Mouse (Mus musculus): Measurements from ENCODE around the gene Gm4131. TPM values are rescaled to one million over a fixed set of nuclear protein-coding genes. Genes with fewer than 3 reads are reported as not detected.

Gm4131 gene
- polyA plus RNA-seq, 1 experiment = not detected

GRCm38 (mm10) chr14:62453276-62453675 is 113.4 kb downstream of the Gm4131 start:
- TF ChIP-seq POLR2A (IDR thresholded peaks at IDR 0.05; ENCODE audit: borderline replicate concordance, control insufficient read depth, low read depth, low read length) = no peak
- no peak for TF ChIP-seq CTCF (IDR thresholded peaks at IDR 0.05; ENCODE audit: control insufficient read depth, insufficient read depth, low read length)

GRCm38 (mm10) chr14:62450706-62451105 is 116.0 kb downstream of the Gm4131 start:
- 84% methylated on average over 1 of the region's 1 CpGs for whole genome bisulfite sequencing
- TF ChIP-seq POLR2A (IDR thresholded peaks at IDR 0.05; ENCODE audit: borderline replicate concordance, control insufficient read depth, low read depth, low read length) (no peak), CTCF (IDR thresholded peaks at IDR 0.05; ENCODE audit: control insufficient read depth, insufficient read depth, low read length) (no peak)
- Histone ChIP-seq H3K27ac (ENCODE audit: control insufficient read depth, insufficient read depth, low read depth, low read length, poor library complexity) (no peak overlapping the region), H3K4me3 (replicated peaks; ENCODE audit: control insufficient read depth, low read depth, low read length) (no peak overlapping the region), H3K4me1 (ENCODE audit: control insufficient read depth, insufficient read depth, low read length) (no peaks in the 10 kb centered on the region)

More at GRCm38 (mm10) chr14:62453276-62453675, 113.4 kb downstream of the Gm4131 start:
- Histone ChIP-seq H3K4me3 (replicated peaks; ENCODE audit: control insufficient read depth, low read depth, low read length) (no peak overlapping the region), H3K27ac (ENCODE audit: control insufficient read depth, insufficient read depth, low read depth, low read length, poor library complexity) (no peak overlapping the region), H3K4me1 (ENCODE audit: control insufficient read depth, insufficient read depth, low read length) (no peaks in the 10 kb centered on the region; the same call in 1 of the 2 replicates)
- WGBS = 76% methylated on average over 11 of the region's 11 CpGs

- TF ChIP-seq POLR2A (IDR thresholded peaks at IDR 0.05; ENCODE audit: borderline replicate concordance, control insufficient read depth, low read depth, low read length) (no peak), CTCF (IDR thresholded peaks at IDR 0.05; ENCODE audit: control insufficient read depth, insufficient read depth, low read length) (no peak)
- no peaks in the 10 kb centered on the region for H3K4me1 ChIP-seq (ENCODE audit: control insufficient read depth, insufficient read depth, low read length)
- 71% methylated on average over 3 of the region's 3 CpGs for WGBS
- H3K4me3 ChIP-seq (replicated peaks; ENCODE audit: control insufficient read depth, low read depth, low read length) = no peak overlapping the region
- no peak overlapping the region for H3K27ac ChIP-seq (ENCODE audit: control insufficient read depth, insufficient read depth, low read depth, low read length, poor library complexity)
Observed at GRCm38 (mm10) chr14:62447214-62447548, 119.5 kb downstream of the Gm4131 start.

GRCm38 (mm10) chr14:62446385-62447213 is 120.1 kb downstream of the Gm4131 start:
- Histone ChIP-seq H3K4me1 (ENCODE audit: control insufficient read depth, insufficient read depth, low read length) (no peaks in the 10 kb centered on the region), H3K27ac (ENCODE audit: control insufficient read depth, insufficient read depth, low read depth, low read length, poor library complexity) (no peak overlapping the region), H3K4me3 (replicated peaks; ENCODE audit: control insufficient read depth, low read depth, low read length) (no peak overlapping the region)
- WGBS = 83% methylated on average over 7 of the region's 7 CpGs
- TF ChIP-seq POLR2A (IDR thresholded peaks at IDR 0.05; ENCODE audit: borderline replicate concordance, control insufficient read depth, low read depth, low read length) (no peak), CTCF (IDR thresholded peaks at IDR 0.05; ENCODE audit: control insufficient read depth, insufficient read depth, low read length) (no peak)

- Histone ChIP-seq H3K4me3 (replicated peaks; ENCODE audit: control insufficient read depth, low read depth, low read length) (no peak overlapping the region), H3K27ac (ENCODE audit: control insufficient read depth, insufficient read depth, low read depth, low read length, poor library complexity) (no peak overlapping the region), H3K4me1 (ENCODE audit: control insufficient read depth, insufficient read depth, low read length) (no peaks in the 10 kb centered on the region)
- no peak for TF ChIP-seq POLR2A (IDR thresholded peaks at IDR 0.05; ENCODE audit: borderline replicate concordance, control insufficient read depth, low read depth, low read length)
- TF ChIP-seq CTCF (IDR thresholded peaks at IDR 0.05; ENCODE audit: control insufficient read depth, insufficient read depth, low read length) = no peak
- 79% methylated on average over 6 of the region's 6 CpGs for WGBS
Observed at GRCm38 (mm10) chr14:62443840-62444430, 122.8 kb downstream of the Gm4131 start.

GRCm38 (mm10) chr14:62442971-62443370 is 123.8 kb downstream of the Gm4131 start:
- 78% methylated on average over 1 of the region's 1 CpGs for WGBS
- no peak overlapping the region for H3K4me3 ChIP-seq (replicated peaks; ENCODE audit: control insufficient read depth, low read depth, low read length)
- H3K27ac ChIP-seq (ENCODE audit: control insufficient read depth, insufficient read depth, low read depth, low read length, poor library complexity) = no peak overlapping the region
- no peak for TF ChIP-seq POLR2A (IDR thresholded peaks at IDR 0.05; ENCODE audit: borderline replicate concordance, control insufficient read depth, low read depth, low read length)
- no peak for TF ChIP-seq CTCF (IDR thresholded peaks at IDR 0.05; ENCODE audit: control insufficient read depth, insufficient read depth, low read length)
- no peaks in the 10 kb centered on the region for H3K4me1 ChIP-seq (ENCODE audit: control insufficient read depth, insufficient read depth, low read length)

- no peak overlapping the region for H3K4me3 ChIP-seq (replicated peaks; ENCODE audit: control insufficient read depth, low read depth, low read length)
- no peak overlapping the region for H3K27ac ChIP-seq (ENCODE audit: control insufficient read depth, insufficient read depth, low read depth, low read length, poor library complexity)
- no peaks in the 10 kb centered on the region for H3K4me1 ChIP-seq (ENCODE audit: control insufficient read depth, insufficient read depth, low read length)
- no peak for TF ChIP-seq CTCF (IDR thresholded peaks at IDR 0.05; ENCODE audit: control insufficient read depth, insufficient read depth, low read length)
- TF ChIP-seq POLR2A (IDR thresholded peaks at IDR 0.05; ENCODE audit: borderline replicate concordance, control insufficient read depth, low read depth, low read length) = no peak
Observed at GRCm38 (mm10) chr14:62440036-62440435, 126.7 kb downstream of the Gm4131 start.

GRCm38 (mm10) chr14:62438236-62438635 is 128.5 kb downstream of the Gm4131 start:
- TF ChIP-seq POLR2A (IDR thresholded peaks at IDR 0.05; ENCODE audit: borderline replicate concordance, control insufficient read depth, low read depth, low read length) (no peak), CTCF (IDR thresholded peaks at IDR 0.05; ENCODE audit: control insufficient read depth, insufficient read depth, low read length) (no peak)
- no peaks in the 10 kb centered on the region for H3K4me1 ChIP-seq (ENCODE audit: control insufficient read depth, insufficient read depth, low read length)
- 83% methylated on average over 4 of the region's 4 CpGs for WGBS
- H3K27ac ChIP-seq (ENCODE audit: control insufficient read depth, insufficient read depth, low read depth, low read length, poor library complexity) = no peak overlapping the region
- no peak overlapping the region for H3K4me3 ChIP-seq (replicated peaks; ENCODE audit: control insufficient read depth, low read depth, low read length)
